Mouse (Mus musculus): ENCODE data around the gene Gpa33.
A peak's percentile ranks its signal among the peaks of the same experiment; 100 is the strongest.

The Gpa33 gene

DNA sequence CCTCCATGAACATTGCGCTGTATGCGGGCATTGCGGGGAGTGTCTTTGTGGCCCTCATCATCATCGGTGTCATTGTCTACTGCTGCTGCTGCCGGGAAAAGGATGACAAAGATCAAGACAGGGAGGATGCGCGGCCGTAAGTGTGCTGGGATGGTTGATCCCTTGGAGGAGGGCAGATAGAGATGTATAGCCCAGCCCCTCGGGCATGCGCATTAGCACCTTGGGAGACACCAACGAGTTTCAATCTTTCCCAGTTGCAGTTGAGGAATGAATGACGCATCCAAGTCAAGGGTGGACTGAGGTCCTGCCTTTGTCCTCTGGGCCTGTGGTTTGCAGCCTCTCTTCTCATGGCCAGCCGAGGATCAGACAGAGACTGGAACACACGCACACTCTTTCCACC is 34.5 kb downstream of the Gpa33 start:
- DNase-seq (ENCODE audit: low spot score in 2 of 2) = peak in 1 of 2 experiments; percentile 35

DNA sequence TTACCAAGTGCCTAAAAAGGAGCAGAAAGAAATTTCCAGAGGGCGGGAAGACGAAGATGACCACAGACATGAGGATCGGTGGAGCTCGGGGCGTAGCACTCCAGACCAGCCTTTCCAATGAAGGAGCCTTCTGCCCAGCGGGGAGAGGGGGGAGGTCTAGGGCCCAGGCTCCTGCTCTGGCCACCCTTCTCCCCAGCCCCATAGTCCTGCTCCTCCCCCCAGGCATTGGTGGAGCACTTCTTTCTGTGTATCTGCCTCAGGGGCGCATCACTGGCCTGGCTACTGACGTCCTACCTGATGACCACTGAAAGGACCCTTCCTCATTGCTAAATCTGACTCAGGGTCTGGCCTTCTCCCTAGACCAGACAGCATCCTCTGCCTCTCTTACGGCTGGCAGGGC is 35.1 kb downstream of the Gpa33 start:
- DNase-seq (ENCODE audit: low spot score in 2 of 2) = peak in 1 of 2 experiments; percentile 55

DNA sequence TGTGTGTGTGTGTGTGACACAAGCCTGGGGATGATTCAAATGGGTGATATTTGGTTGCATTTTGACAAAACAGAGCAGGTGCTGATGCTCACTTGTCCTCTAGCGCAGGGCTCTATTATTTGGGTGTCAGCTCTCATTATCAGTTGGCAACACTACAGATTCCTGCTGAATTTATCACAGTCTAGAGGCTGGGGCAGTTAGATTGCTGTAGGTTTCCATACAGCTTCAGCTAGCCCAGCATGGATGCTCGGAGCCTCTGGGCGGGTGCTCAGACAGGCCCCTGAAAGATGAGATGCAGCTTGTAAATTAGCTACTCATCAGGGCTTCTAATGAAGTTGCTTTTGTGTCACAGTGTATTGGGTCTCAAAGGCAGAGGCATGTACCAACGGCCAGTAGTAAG is 37.4 kb downstream of the Gpa33 start:
- DNase-seq (ENCODE audit: low spot score in 2 of 2) = no peak

DNA sequence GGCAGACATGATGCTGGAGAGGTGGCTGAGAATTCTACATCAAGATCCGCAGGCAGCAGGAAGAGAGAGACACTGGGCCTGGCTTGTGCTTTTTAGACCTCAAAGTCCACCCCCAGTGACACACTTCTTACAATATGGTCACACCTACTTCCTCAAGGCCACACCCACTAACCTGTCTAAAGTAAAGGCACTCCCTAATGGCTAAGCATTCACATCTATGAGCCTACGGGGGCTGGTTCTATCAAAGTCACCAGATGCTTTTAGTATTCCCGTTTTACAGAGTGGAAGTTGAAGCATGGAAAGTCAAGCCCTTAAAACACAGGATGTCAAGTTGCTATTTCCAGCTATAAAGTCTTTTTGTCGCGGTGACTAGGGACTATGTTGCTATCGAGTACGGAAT is 38.0 kb downstream of the Gpa33 start:
- DNase-seq (ENCODE audit: low spot score in 2 of 2) = no peak

DNA sequence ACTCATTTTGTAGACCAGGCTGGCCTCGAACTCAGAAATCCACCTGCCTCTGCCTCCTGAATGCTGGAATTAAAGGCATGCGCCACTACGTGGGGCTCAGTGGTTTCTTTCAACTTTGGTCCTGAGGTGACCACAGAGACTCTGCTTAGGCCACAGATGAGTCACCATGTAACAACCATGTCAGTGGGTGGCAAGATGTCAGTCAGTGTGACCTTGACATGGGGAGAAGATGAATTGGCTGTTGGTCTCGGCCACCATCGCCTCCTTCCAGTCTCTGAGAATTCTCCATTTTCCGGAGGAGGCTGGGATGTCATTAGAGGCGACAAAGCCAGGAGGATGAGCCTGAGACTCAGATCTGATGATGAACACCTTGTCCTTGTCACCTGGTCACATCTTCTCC is 39.7 kb downstream of the Gpa33 start:
- DNase-seq (ENCODE audit: low spot score in 2 of 2) = peak in 1 of 2 experiments; percentile 26

DNA sequence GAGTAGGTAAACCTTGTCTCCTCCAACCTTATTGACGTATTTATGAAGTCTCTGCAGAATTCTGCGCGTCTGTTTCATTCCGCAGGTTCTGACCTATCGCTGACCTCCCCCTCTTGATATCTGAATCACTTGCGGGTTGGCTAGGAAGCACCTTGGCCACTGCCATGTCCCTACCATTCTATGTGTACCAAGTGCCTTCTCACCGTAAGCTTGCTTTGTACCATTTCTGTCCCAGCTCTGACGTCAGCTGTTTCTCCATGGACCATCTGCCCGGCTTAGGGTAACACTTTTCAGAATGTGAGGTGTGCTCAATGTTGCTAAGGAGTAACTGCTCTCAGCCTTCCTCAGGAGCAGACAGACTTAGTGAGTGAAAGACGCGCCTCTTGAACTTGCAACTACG is 40.8 kb downstream of the Gpa33 start:
- peak in 1 of 2 experiments; percentile 45 for DNase-seq (ENCODE audit: low spot score in 2 of 2)

DNA sequence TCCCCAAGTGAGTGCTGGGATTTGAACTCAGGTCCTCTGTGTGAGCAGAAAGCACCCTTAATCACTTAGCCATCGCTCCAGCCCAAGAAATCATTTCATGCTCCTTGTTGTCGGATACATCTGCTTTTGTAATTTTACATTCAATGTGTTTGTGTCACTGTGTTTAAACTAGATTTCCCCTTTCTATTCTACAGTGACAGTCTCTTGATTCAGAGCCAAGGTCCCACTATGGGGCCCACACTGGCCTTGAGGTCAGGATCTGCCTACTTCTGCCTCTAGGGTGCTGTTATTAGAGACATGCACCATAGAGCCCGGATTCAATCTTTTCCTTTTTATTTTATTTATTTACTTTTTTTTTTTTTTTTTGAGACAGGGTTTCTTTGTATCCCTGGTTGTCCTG is 43.0 kb downstream of the Gpa33 start:
- peak in 1 of 2 experiments; percentile 34 for DNase-seq (ENCODE audit: low spot score in 2 of 2)

DNA sequence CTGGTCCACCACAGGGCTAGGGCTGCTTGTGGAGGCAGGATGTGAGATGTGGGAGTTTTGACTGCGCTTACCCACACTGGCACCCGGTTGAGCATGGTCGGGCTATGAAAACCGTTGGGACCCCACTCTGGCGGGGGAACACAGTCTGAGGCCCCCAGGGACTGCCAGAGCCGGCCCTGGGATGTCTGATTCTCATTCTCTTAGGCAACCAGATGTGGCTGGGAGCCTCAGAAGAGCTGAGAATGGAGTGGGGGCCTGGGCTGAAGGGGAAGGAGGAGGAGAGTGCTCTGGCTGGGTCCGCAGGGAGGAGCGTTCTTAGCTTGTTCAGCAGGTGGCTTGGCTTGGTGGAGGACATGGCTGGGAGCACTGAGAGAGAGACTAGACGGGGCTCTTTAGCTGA is 43.6 kb downstream of the Gpa33 start:
- peak; percentile 9 to 52 for DNase-seq (ENCODE audit: low spot score in 2 of 2)

DNA sequence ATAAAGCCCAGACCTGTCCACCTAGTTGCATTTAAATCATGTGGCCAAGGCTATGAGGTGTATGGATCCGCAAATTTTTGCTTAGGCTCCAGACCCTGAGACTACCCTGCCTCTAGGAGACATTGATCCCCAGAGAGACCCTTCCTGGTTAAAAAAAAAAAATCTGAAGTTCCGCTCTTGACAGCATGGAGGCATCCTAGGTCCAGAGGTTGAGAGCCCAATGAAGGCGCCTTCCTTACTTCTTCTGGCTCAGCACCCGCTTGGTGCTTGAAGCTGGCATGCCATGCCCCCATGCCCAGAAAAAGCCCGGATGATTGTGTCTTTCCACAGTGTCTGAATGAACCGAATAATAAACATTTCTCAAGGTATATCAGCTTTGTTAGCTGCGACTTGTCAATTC is 51.5 kb downstream of the Gpa33 start:
- no peak for DNase-seq (ENCODE audit: low spot score in 2 of 2)

DNA sequence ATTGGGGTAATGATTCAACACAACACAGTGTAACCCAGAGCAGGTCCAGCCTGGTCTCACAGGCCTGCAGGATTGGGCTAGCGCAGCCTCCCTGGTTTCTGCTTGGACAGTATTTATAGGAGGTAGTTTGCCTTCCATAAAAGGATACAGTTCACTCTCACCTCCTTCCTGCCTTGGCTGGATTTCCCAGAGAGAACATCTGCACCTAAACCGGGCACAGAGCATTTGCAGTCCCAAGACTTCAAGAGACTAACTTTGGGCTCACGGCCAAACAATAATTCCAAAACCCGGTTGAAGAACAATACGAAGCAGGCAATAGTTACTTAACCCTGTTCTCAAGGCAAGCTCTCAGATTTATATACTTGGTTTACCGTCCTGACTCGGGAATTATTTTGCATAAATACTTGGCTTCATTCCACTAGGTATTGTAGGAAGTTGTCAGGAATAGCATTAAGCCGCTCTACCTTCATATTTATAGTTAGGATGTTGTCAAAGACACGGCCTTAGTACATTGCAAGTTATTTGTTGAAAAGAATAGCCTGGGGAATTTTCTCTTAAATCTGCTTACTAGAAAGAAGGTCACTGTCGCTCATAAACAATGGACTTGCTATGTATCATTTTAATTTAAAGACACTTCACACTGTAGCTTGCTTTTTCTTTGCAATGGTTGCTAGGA is 53.1 kb downstream of the Gpa33 start:
- no peak for DNase-seq (ENCODE audit: low spot score in 2 of 2)

DNA sequence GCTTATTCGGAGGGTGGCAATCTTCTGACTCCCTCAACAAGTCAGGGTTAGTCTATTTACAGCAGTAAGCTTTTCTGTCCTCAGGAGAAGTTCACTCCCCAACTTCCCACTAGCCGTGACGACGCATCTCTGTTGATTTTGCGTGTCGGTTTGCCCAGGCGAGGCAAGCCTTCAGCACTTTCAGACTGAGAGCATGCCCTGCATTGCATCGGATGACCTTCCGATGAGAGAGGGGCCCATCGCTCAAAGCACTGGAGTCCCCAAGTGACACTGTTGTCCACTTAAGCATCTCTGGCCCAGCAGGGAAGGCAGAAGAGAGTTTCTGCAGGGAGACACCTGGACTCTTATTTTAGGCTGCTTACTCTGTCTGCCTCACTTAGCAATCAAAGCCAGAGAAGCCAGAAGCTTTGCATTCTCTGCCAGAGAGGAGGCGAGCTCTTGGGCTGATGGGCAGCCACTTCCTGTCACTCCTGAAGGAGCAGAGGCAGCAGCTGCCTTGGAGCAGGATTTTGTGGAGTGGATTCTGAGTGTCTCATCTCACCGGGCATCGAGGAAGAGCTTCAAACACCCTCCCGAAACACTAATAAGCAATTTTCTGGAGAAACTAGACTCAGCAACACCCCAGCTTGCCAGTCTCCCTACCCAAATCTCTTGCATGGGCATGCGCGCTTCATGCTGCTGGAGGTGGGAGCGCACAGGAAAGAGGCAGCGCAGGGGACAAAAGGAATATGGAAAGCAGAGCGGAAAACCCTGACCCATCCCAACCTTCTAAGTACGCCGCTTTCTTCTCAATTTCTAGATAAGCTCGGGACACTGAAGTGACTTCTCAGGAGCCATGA is 54.6 kb downstream of the Gpa33 start:
- DNase-seq (ENCODE audit: low spot score in 2 of 2) = no peak

DNA sequence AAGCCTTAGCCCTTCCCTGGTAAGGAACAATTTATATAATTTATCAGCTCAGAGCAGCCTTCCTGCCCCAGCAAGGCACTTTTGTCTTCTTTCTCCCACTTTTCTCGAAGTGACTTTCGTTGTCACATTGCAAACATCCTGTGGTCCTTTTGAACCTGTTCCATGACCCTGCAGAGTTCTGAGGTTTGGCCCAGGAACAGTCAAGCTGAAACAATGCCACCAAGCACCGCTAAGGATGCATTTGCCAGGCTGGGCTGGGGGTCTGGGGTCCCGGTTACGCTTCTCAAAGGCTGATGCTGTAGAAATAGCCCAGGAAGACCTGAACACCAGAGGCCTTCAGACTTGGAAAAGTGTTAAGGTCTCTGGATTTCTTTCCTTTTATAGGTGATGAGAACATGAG is 55.3 kb downstream of the Gpa33 start:
- no peak for DNase-seq (ENCODE audit: low spot score in 2 of 2)

DNA sequence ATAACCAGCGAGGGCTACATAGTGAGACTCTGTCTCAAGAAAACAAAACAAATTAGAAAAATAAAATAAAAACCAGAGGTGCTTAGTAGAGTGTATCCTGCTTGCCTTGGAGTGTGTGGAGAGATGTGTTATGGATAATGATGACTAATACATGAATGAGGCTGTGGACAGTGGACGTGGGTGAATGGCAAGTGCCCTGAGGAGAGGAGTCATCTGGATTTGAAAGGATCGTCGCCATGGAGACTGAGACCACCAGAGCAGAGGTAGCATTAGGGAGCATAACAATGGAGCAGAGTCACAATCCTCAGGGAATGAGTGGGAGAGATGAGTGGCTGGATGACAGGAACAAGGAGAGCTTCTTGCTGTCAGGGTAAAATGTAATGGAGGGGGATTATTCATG is 59.8 kb downstream of the Gpa33 start:
- DNase-seq (ENCODE audit: low spot score in 2 of 2) = no peak

DNA sequence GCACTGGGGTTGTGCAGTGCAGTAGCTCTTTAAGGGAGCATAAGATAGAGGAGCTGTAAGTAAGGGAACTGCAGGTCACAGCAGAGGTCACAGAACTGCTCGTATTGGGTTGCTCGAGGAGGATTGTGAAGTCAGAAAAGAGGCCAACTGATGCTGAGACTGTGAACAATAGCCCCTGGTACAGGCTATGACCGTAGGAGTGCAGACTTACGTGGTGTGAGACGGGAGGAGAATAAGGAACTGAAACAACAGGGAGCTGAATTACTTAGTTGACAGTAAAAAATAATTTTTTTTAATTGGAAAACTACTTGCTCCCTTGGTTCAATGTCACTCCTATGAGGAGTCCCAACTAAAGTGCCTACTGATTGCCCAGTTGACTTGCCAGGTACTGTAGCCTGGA is 74.1 kb downstream of the Gpa33 start:
- no peak for DNase-seq (ENCODE audit: low spot score in 2 of 2)

DNA sequence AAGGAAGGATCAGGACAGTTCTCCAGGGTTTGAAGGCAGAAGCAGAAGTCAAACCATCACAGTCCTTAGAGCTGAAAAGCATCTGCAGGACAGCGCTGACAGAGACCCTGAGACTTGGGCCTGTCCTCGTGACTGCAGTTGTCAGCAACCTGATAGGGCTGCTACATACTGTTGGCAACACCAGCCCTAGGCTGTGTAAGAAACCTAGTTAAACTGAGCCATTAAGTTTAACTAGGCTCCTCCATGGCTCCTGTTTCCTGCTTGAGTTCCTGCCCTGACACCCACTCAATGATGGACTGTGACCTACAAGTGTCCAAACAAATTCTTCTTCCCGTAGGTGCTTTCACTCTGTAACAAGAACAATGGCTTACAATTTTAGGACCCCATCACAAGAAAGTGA is 75.1 kb downstream of the Gpa33 start:
- no peak for DNase-seq (ENCODE audit: low spot score in 2 of 2)

DNA sequence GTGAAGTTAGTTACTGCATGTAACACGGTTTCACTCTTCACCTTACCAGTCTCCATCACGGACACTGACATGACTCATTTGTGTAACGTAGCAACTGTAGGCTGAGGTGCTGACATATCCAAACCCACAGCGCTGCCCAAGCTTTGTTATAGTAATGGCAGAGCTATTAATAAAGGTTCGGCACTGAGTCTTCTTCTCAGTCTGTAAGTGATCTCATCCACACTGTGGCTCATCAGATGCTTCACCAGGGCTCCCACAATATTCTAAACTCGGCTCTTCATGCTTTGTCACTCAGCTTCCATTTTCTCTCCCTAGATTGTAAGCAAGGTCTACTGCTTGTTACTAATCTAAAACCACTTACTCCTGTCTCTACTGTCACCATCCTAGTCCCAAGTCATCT is 79.3 kb downstream of the Gpa33 start:
- DNase-seq (ENCODE audit: low spot score in 2 of 2) = no peak

DNA sequence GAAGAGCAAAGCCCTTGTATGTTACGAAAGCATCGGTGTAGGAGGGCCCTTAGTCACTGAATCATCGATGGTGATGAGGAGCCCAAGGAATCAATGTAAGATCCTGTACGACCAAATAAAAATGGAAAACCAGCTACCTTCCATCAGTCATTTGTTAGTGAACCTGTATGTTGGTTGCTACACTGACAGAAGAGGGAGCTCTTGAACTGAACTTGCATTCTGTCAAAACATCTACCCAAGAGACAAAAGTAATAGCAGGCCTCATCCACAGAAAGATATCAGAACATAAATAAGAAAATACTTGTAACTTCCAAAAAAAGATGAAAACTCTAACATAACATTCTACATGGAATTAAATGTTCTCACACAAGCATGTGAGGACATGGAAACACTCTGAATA is 84.1 kb downstream of the Gpa33 start:
- no peak for DNase-seq (ENCODE audit: low spot score in 2 of 2)

All from urinary bladder, postnatal 4 days (tissue).